Comparison of ENCODE assay signal across 8 mouse cellular contexts in genomic region chr3:143596949-143597593, GRCm38 (mm10).
DNase-seq lines count a peak whose midpoint lies in the region; ATAC-seq and TF ChIP-seq lines count a peak whose summit lies in the region.
"Had no signal": no experiment of that assay in that cellular context is flagged by ENCODE, and none has a peak within 500 bp of the region (broad histone marks: within the 10 kb centered on the region; RNA-seq: fewer than 3 reads in every experiment).

No protein-coding gene starts in this region.

- TF ChIP-seq CTCF in layer of hippocampus, adult 2 months (conservative IDR thresholded peaks at IDR 0.05), result no peak

- H3K36me3 ChIP-seq in midbrain, embryonic 16.5 days (ENCODE audit: control insufficient read depth, insufficient read depth, low read length), result no peaks in the 10 kb centered on the region
- no peaks in the 10 kb centered on the region for H3K36me3 ChIP-seq in kidney, embryonic 16.5 days (ENCODE audit: insufficient read depth, low read length)

- no peak overlapping the region for H3K4me3 ChIP-seq in layer of hippocampus, adult 2 months
- no peak overlapping the region for H3K4me3 ChIP-seq in midbrain, embryonic 16.5 days (ENCODE audit: low read depth, low read length)
- H3K4me3 ChIP-seq in kidney, embryonic 16.5 days (ENCODE audit: low read length), result no peak overlapping the region

- peak overlapping the region; percentile 57 for H3K27ac ChIP-seq in layer of hippocampus, adult 2 months
- no peak overlapping the region for H3K27ac ChIP-seq in midbrain, embryonic 16.5 days (ENCODE audit: low read length)
- H3K27ac ChIP-seq in kidney, embryonic 16.5 days (ENCODE audit: low read length), result no peak overlapping the region

- no peak for DNase-seq in layer of hippocampus, adult 2 months (ENCODE audit: low spot score in 2 of 2)
- no peak for DNase-seq in layer of hippocampus, adult 9-10 months (ENCODE audit: low spot score)
- DNase-seq in brain, adult 2 months (ENCODE audit: low read depth, low spot score), result peak; percentile 75
- peak; percentile 38 for DNase-seq in embryo, embryonic 10.5 days (ENCODE audit: low spot score)
- DNase-seq in spleen, postnatal 4 days (ENCODE audit: low spot score in 2 of 2), result no peak
- DNase-seq: kidney, adult 18-20 months had no signal

- 7% methylated on average over 11 of the region's 11 CpGs for WGBS in midbrain, embryonic 16.5 days
- 19% methylated on average over 11 of the region's 11 CpGs for WGBS in kidney, embryonic 16.5 days

- ATAC-seq in midbrain, embryonic 16.5 days, result peak; percentile 42; the same call in 1 of the 2 replicates
- no peak for ATAC-seq in kidney, embryonic 16.5 days (ENCODE audit: low FRiP score, low TSS enrichment)

- no peaks in the 10 kb centered on the region for H3K4me1 ChIP-seq in midbrain, embryonic 16.5 days (ENCODE audit: control insufficient read depth, insufficient read depth, low read length)
- peaks cover 4% of the 10 kb centered on the region; the same call in 1 of the 2 replicates for H3K4me1 ChIP-seq in kidney, embryonic 16.5 days (ENCODE audit: insufficient read depth, low read length)

- no peak overlapping the region for H3K9ac ChIP-seq in midbrain, embryonic 16.5 days (ENCODE audit: low read depth, low read length)
- H3K9ac ChIP-seq in kidney, embryonic 16.5 days (replicated peaks; ENCODE audit: low read length), result no peak overlapping the region

- no peaks in the 10 kb centered on the region for H3K27me3 ChIP-seq in midbrain, embryonic 16.5 days (ENCODE audit: control insufficient read depth, insufficient read depth, low read depth, low read length)
- H3K27me3 ChIP-seq in kidney, embryonic 16.5 days (ENCODE audit: insufficient read depth, low read length), result no peaks in the 10 kb centered on the region

- no peaks in the 10 kb centered on the region for H3K9me3 ChIP-seq in midbrain, embryonic 16.5 days (replicated peaks; ENCODE audit: control insufficient read depth, low read length, poor library complexity, severe bottlenecking)
- H3K9me3 ChIP-seq in kidney, embryonic 16.5 days (ENCODE audit: low read length), result no peaks in the 10 kb centered on the region

- peak overlapping the region; percentile 21 for H3K4me2 ChIP-seq in midbrain, embryonic 16.5 days (ENCODE audit: low read length)
- H3K4me2 ChIP-seq in kidney, embryonic 16.5 days (replicated peaks; ENCODE audit: low read depth, low read length), result no peak overlapping the region

Comparison
In these comparisons a context has a peak if more than half of its experiments do, and no peak if none do; other contexts are left out.
1. DNase-seq: peak in brain, adult 2 months (single experiment) and embryo, embryonic 10.5 days (single experiment); none in layer of hippocampus, adult 2 months (0 of 2), layer of hippocampus, adult 9-10 months (single experiment) and spleen, postnatal 4 days (0 of 2).